Mouse (Mus musculus) intestine, postnatal 0 days (tissue): Measurements from ENCODE around the gene Sp100. TPM values are rescaled to one million over a fixed set of nuclear protein-coding genes. Genes with fewer than 3 reads are reported as not detected.

ENCODE experiments used
- ATAC-seq: fragments of 200-750 bp; cut with Nextera tagmentation; 2 replicates; pipeline ENCODE4 v1.8.0; 2017; ENCODE audit warnings: mild to moderate bottlenecking, moderate TSS enrichment, moderate library complexity
- H3K27ac ChIP-seq: fragments of 300-500 bp; sonication (generic); 2 replicates; pipeline ENCODE4 v1.5.1; 2014; ENCODE audit warnings: mild to moderate bottlenecking, low read depth, low read length, moderate library complexity
- H3K27me3 ChIP-seq: fragments of 300-500 bp; sonication (generic); replicated peaks from 2 replicates; pipeline ENCODE4 v1.6.1; 2014; ENCODE audit warnings: low read length, mixed read lengths; ENCODE audit not compliant: control insufficient read depth, insufficient read depth
- H3K36me3 ChIP-seq: fragments of 300-500 bp; sonication (generic); 2 replicates; pipeline ENCODE4 v1.6.1; 2014; ENCODE audit warnings: mild to moderate bottlenecking, moderate library complexity; ENCODE audit not compliant: control insufficient read depth, insufficient read depth
- H3K4me1 ChIP-seq: fragments of 300-500 bp; sonication (generic); replicated peaks from 2 replicates; pipeline ENCODE4 v1.6.1; 2014; ENCODE audit warnings: antibody characterized with exemption, low read length, mixed read lengths; ENCODE audit not compliant: control insufficient read depth, insufficient read depth
- H3K4me2 ChIP-seq: fragments of 300-500 bp; sonication (generic); replicated peaks from 2 replicates; pipeline ENCODE4 v1.6.1; 2014; ENCODE audit warnings: low read depth, mild to moderate bottlenecking, moderate library complexity
- H3K4me3 ChIP-seq: fragments of 300-500 bp; sonication (generic); 2 replicates; pipeline ENCODE4 v1.5.1; 2014; ENCODE audit warnings: low read depth, low read length
- H3K9ac ChIP-seq: fragments of 300-500 bp; sonication (generic); 2 replicates; pipeline ENCODE4 v1.6.1; 2014; ENCODE audit warnings: mild to moderate bottlenecking, low read depth, low read length
- H3K9me3 ChIP-seq: fragments of 300-500 bp; sonication (generic); 2 replicates; pipeline ENCODE4 v1.6.1; 2016; ENCODE audit warnings: mixed run types; ENCODE audit not compliant: control insufficient read depth
- CTCF ChIP-seq: sonication (generic); IDR thresholded peaks from 2 replicates; pipeline ENCODE4 v1.5.1; 2016; ENCODE audit warnings: low read depth, mild to moderate bottlenecking, control low read depth, antibody characterized with exemption, moderate library complexity
- WGBS: fragments of 180-500 bp; shearing (Covaris S2); extraction: QIAGEN DNeasy Blood & Tissue Kit; methylation state at CpG from one replicate; pipeline ENCODE4 v1.1.7; 2014; 5-methylcytosine and 5-hydroxymethylcytosine counted together
- polyA plus RNA-seq: library from polyadenylated mRNA; unstranded; fragments of >200 nt; fragmentation: Nextera tagmentation; extraction: Ambion mirVana; gene quantifications from 2 replicates; pipeline ENCODE4 v1.2.1, GENCODE M21; 2015

Gene Sp100
- polyA plus RNA-seq, 1 experiment from 2014 or later: 4.2 TPM

GRCm38 (mm10) chr1:85686666-85687065 lies 36.9 kb downstream of the Sp100 start:
- 52% methylated on average over 5 of the region's 5 CpGs for WGBS
- no peaks in the 10 kb centered on the region for H3K4me1 ChIP-seq
- no peak for TF ChIP-seq CTCF

GRCm38 (mm10) chr1:85687346-85687745 lies 37.6 kb downstream of the Sp100 start:
- H3K9me3 ChIP-seq: no peaks in the 10 kb centered on the region
- ATAC-seq: no peak
- H3K4me3 ChIP-seq: no peak overlapping the region
- H3K4me1 ChIP-seq: no peaks in the 10 kb centered on the region
- H3K27me3 ChIP-seq: no peaks in the 10 kb centered on the region
- no peak overlapping the region for H3K9ac ChIP-seq
- H3K27ac ChIP-seq: no peak overlapping the region
- H3K4me2 ChIP-seq: no peak overlapping the region
- WGBS: 56% methylated on average over 5 of the region's 5 CpGs
- H3K36me3 ChIP-seq: no peaks in the 10 kb centered on the region
- no peak for TF ChIP-seq CTCF

More at GRCm38 (mm10) chr1:85686666-85687065, 36.9 kb downstream of the Sp100 start:
- Histone ChIP-seq H3K4me2 (no peak overlapping the region), H3K4me3 (no peak overlapping the region), H3K27me3 (no peaks in the 10 kb centered on the region), H3K27ac (no peak overlapping the region), H3K9ac (no peak overlapping the region), H3K9me3 (no peaks in the 10 kb centered on the region), H3K36me3 (no peaks in the 10 kb centered on the region)
- no peak for ATAC-seq

- WGBS: 85% methylated on average over 3 of the region's 3 CpGs
- Histone ChIP-seq H3K27me3 (no peaks in the 10 kb centered on the region), H3K4me1 (no peaks in the 10 kb centered on the region), H3K36me3 (no peaks in the 10 kb centered on the region), H3K27ac (no peak overlapping the region), H3K4me2 (no peak overlapping the region), H3K9ac (no peak overlapping the region), H3K4me3 (no peak overlapping the region), H3K9me3 (no peaks in the 10 kb centered on the region)
- no peak for TF ChIP-seq CTCF
- ATAC-seq: no peak
These were observed 40.8 kb downstream of the Sp100 start for GRCm38 (mm10) chr1:85690544-85690943.

GRCm38 (mm10) chr1:85692281-85692680 lies 42.5 kb downstream of the Sp100 start:
- no peak overlapping the region for H3K9ac ChIP-seq
- WGBS: 71% methylated on average over 1 of the region's 1 CpGs
- H3K4me1 ChIP-seq: no peaks in the 10 kb centered on the region
- H3K36me3 ChIP-seq: no peaks in the 10 kb centered on the region
- no peak for ATAC-seq
- no peak overlapping the region for H3K4me3 ChIP-seq
- no peak for TF ChIP-seq CTCF
- no peaks in the 10 kb centered on the region for H3K9me3 ChIP-seq
- H3K27me3 ChIP-seq: no peaks in the 10 kb centered on the region
- H3K27ac ChIP-seq: no peak overlapping the region
- H3K4me2 ChIP-seq: no peak overlapping the region

GRCm38 (mm10) chr1:85693280-85693679 lies 43.5 kb downstream of the Sp100 start:
- Histone ChIP-seq H3K36me3 (no peaks in the 10 kb centered on the region), H3K27me3 (no peaks in the 10 kb centered on the region), H3K4me1 (no peaks in the 10 kb centered on the region), H3K4me2 (no peak overlapping the region), H3K4me3 (no peak overlapping the region), H3K27ac (no peak overlapping the region), H3K9ac (no peak overlapping the region), H3K9me3 (no peaks in the 10 kb centered on the region)
- TF ChIP-seq CTCF: no peak
- ATAC-seq: no peak
- WGBS: 68% methylated on average over 3 of the region's 3 CpGs

GRCm38 (mm10) chr1:85695646-85696045 lies 45.9 kb downstream of the Sp100 start:
- Histone ChIP-seq H3K4me3 (no peak overlapping the region), H3K4me2 (no peak overlapping the region), H3K4me1 (no peaks in the 10 kb centered on the region), H3K27ac (no peak overlapping the region), H3K36me3 (no peaks in the 10 kb centered on the region), H3K9me3 (no peaks in the 10 kb centered on the region), H3K27me3 (no peaks in the 10 kb centered on the region), H3K9ac (no peak overlapping the region)
- ATAC-seq: no peak
- 67% methylated on average over 3 of the region's 3 CpGs for WGBS
- no peak for TF ChIP-seq CTCF

- Histone ChIP-seq H3K36me3 (no peaks in the 10 kb centered on the region), H3K9ac (no peak overlapping the region), H3K4me1 (no peaks in the 10 kb centered on the region), H3K4me3 (no peak overlapping the region), H3K9me3 (no peaks in the 10 kb centered on the region), H3K4me2 (no peak overlapping the region), H3K27ac (no peak overlapping the region), H3K27me3 (no peaks in the 10 kb centered on the region)
- ATAC-seq: no peak
- 77% methylated on average over 4 of the region's 4 CpGs for WGBS
- no peak for TF ChIP-seq CTCF
These were observed 48.1 kb downstream of the Sp100 start for GRCm38 (mm10) chr1:85697721-85698493.
